Mouse (Mus musculus) MEL (cell line): Measurements from ENCODE around the gene Setd6. TPM values are rescaled to one million over a fixed set of nuclear protein-coding genes. Genes with fewer than 3 reads are reported as not detected.

ENCODE experiments used
- DNase-seq: peaks from one replicate; pipeline ENCODE4 v3.0.0; 2011; ENCODE audit warnings: low read depth, low spot score
- H3K27ac ChIP-seq: 2 replicates; pipeline ENCODE4 v1.5.1; 2012; ENCODE audit warnings: low read depth, mild to moderate bottlenecking, control low read depth, low read length, moderate library complexity; ENCODE audit not compliant: control insufficient read depth
- H3K27me3 ChIP-seq, 2 experiments: fragments of 150-350 bp in 1 of 2; sonication (generic) in 1 of 2; 2 replicates each; pipeline ENCODE4 v1.6.1; 2012; ENCODE audit warnings: low read length in 2 of 2, mild to moderate bottlenecking in 2 of 2, improper control_type of control experiment in 1 of 2, moderate library complexity in 1 of 2; ENCODE audit not compliant: insufficient read depth in 2 of 2, control insufficient read depth in 1 of 2
- H3K36me3 ChIP-seq, 2 experiments: 2 replicates each; pipeline ENCODE4 v1.6.1; 2012 to 2014; ENCODE audit warnings: low read length in 2 of 2, improper control_type of control experiment in 1 of 2, inconsistent platforms in 1 of 2, mild to moderate bottlenecking in 1 of 2; ENCODE audit not compliant: insufficient read depth in 2 of 2, control insufficient read depth in 1 of 2
- H3K4me1 ChIP-seq, 2 experiments: fragments of 150-350 bp in 1 of 2; sonication (generic) in 1 of 2; 2 replicates each; pipeline ENCODE4 v1.6.1; 2012; ENCODE audit warnings: low read length in 2 of 2, improper control_type of control experiment in 1 of 2, mild to moderate bottlenecking in 1 of 2; ENCODE audit not compliant: insufficient read depth in 2 of 2, control insufficient read depth in 1 of 2
- H3K4me3 ChIP-seq, 2 experiments: fragments of 150-350 bp in 1 of 2; sonication (generic) in 1 of 2; 2 replicates each; pipeline ENCODE4 v1.5.1; 2012; ENCODE audit warnings: low read depth in 2 of 2, low read length in 2 of 2, mild to moderate bottlenecking in 2 of 2, moderate library complexity in 2 of 2, control low read depth in 1 of 2, improper control_type of control experiment in 1 of 2; ENCODE audit not compliant: control insufficient read depth in 1 of 2, insufficient read depth in 1 of 2
- H3K79me2 ChIP-seq: 2 replicates; pipeline ENCODE4 v1.6.1; 2012; ENCODE audit warnings: mild to moderate bottlenecking, low read length, moderate library complexity; ENCODE audit not compliant: control insufficient read depth, poor library complexity, insufficient read depth
- H3K9ac ChIP-seq: 2 replicates; pipeline ENCODE4 v1.6.1; 2012; ENCODE audit warnings: low read depth, mild to moderate bottlenecking, control low read depth, low read length, moderate library complexity; ENCODE audit not compliant: control insufficient read depth, poor library complexity, severe bottlenecking
- H3K9me3 ChIP-seq: fragments of 150-350 bp; sonication (generic); replicated peaks from 2 replicates; pipeline ENCODE4 v1.6.1; 2012; ENCODE audit warnings: mild to moderate bottlenecking, low read length, improper control_type of control experiment, moderate library complexity; ENCODE audit not compliant: insufficient read depth
- BHLHE40 ChIP-seq: IDR thresholded peaks from 2 replicates; pipeline ENCODE4 v1.6.1; 2012; ENCODE audit warnings: low read depth, mild to moderate bottlenecking, inconsistent platforms, low read length, improper control_type of control experiment, borderline replicate concordance
- E2F4 ChIP-seq: IDR thresholded peaks from 2 replicates; pipeline ENCODE4 v1.6.1; 2011; ENCODE audit warnings: low read depth, low read length, improper control_type of control experiment, borderline replicate concordance
- ELF1 ChIP-seq: IDR thresholded peaks from 2 replicates; pipeline ENCODE4 v1.6.1; 2014; ENCODE audit warnings: low read depth, mild to moderate bottlenecking, inconsistent platforms, low read length, improper control_type of control experiment, moderate library complexity
- ETS1 ChIP-seq: IDR thresholded peaks from 2 replicates; pipeline ENCODE4 v1.6.1; 2012; ENCODE audit warnings: low read depth, mild to moderate bottlenecking, inconsistent platforms, low read length, improper control_type of control experiment, moderate library complexity
- GATA1 ChIP-seq: IDR thresholded peaks from 2 replicates; pipeline ENCODE4 v1.6.1; 2011; ENCODE audit warnings: low read depth, low read length, improper control_type of control experiment
- MAX ChIP-seq: IDR thresholded peaks from 2 replicates; pipeline ENCODE4 v1.6.1; 2011; ENCODE audit warnings: low read length, improper control_type of control experiment
- MAZ ChIP-seq: IDR thresholded peaks from 2 replicates; pipeline ENCODE4 v1.6.1; 2012; ENCODE audit warnings: low read depth, mild to moderate bottlenecking, inconsistent platforms, low read length, improper control_type of control experiment
- MEF2A ChIP-seq: IDR thresholded peaks from 2 replicates; pipeline ENCODE4 v1.6.1; 2014; ENCODE audit warnings: low read depth, mild to moderate bottlenecking, inconsistent platforms, low read length, improper control_type of control experiment; ENCODE audit not compliant: poor library complexity, insufficient replicate concordance, severe bottlenecking; ENCODE audit errors: extremely low read depth
- MXI1 ChIP-seq: IDR thresholded peaks from 2 replicates; pipeline ENCODE4 v1.6.1; 2011; ENCODE audit warnings: mild to moderate bottlenecking, low read depth, low read length, improper control_type of control experiment
- MYB ChIP-seq: IDR thresholded peaks from 2 replicates; pipeline ENCODE4 v1.6.1; 2011; ENCODE audit warnings: mild to moderate bottlenecking, low read depth, low read length, improper control_type of control experiment
- MYC ChIP-seq: IDR thresholded peaks from 2 replicates; pipeline ENCODE4 v1.6.1; 2011; ENCODE audit warnings: low read depth, mild to moderate bottlenecking, low read length, improper control_type of control experiment, moderate library complexity
- POLR2A ChIP-seq, 2 experiments: IDR thresholded peaks; 2 replicates each; pipeline ENCODE4 v1.6.1; 2011 to 2012; ENCODE audit warnings: low read length in 2 of 2, mild to moderate bottlenecking in 2 of 2, control low read depth in 1 of 2, improper control_type of control experiment in 1 of 2, low read depth in 1 of 2, moderate library complexity in 1 of 2; ENCODE audit not compliant: control insufficient read depth in 1 of 2, insufficient read depth in 1 of 2, poor library complexity in 1 of 2
- POLR2AphosphoS2 ChIP-seq: IDR thresholded peaks from 2 replicates; pipeline ENCODE4 v1.6.1; 2011; ENCODE audit warnings: low read length, improper control_type of control experiment
- POLR2AphosphoS5 ChIP-seq: IDR thresholded peaks from 2 replicates; pipeline ENCODE4 v1.6.1; 2012; ENCODE audit warnings: low read depth, borderline replicate concordance, mild to moderate bottlenecking, inconsistent platforms, low read length, moderate library complexity, mixed read lengths
- RCOR1 ChIP-seq: IDR thresholded peaks from 2 replicates; pipeline ENCODE4 v1.6.1; 2012; ENCODE audit warnings: low read depth, mild to moderate bottlenecking, inconsistent platforms, low read length, improper control_type of control experiment
- SMC3 ChIP-seq: IDR thresholded peaks from 2 replicates; pipeline ENCODE4 v1.6.1; 2011; ENCODE audit warnings: low read depth, low read length, improper control_type of control experiment
- TAL1 ChIP-seq: IDR thresholded peaks from 2 replicates; pipeline ENCODE4 v1.6.1; 2012; ENCODE audit warnings: mild to moderate bottlenecking, inconsistent platforms, low read length, moderate library complexity, mixed read lengths
- TBP ChIP-seq: IDR thresholded peaks from 2 replicates; pipeline ENCODE4 v1.8.0; 2011; ENCODE audit warnings: low read depth, low read length, improper control_type of control experiment
- UBTF ChIP-seq: IDR thresholded peaks from 2 replicates; pipeline ENCODE4 v1.6.1; 2012; ENCODE audit warnings: low read depth, mild to moderate bottlenecking, inconsistent platforms, low read length, improper control_type of control experiment, moderate library complexity, borderline replicate concordance; ENCODE audit not compliant: insufficient read depth
- USF1 ChIP-seq: IDR thresholded peaks from 2 replicates; pipeline ENCODE4 v1.6.1; 2014; ENCODE audit warnings: low read depth, mild to moderate bottlenecking, inconsistent platforms, low read length, improper control_type of control experiment, moderate library complexity
- USF2 ChIP-seq, 2 experiments: IDR thresholded peaks; 2 replicates each; pipeline ENCODE4 v1.6.1; 2011 to 2012; ENCODE audit warnings: improper control_type of control experiment in 2 of 2, low read length in 2 of 2, borderline replicate concordance in 1 of 2, inconsistent platforms in 1 of 2, low read depth in 1 of 2, mild to moderate bottlenecking in 1 of 2; ENCODE audit not compliant: insufficient read depth in 1 of 2
- ZC3H11A ChIP-seq: IDR thresholded peaks from 2 replicates; pipeline ENCODE4 v1.6.1; 2012; ENCODE audit warnings: low read depth, mild to moderate bottlenecking, inconsistent platforms, low read length, improper control_type of control experiment
- ZMIZ1 ChIP-seq: IDR thresholded peaks from 2 replicates; pipeline ENCODE4 v1.6.1; 2012; ENCODE audit warnings: low read depth, mild to moderate bottlenecking, inconsistent platforms, low read length, improper control_type of control experiment, moderate library complexity
- ZNF384 ChIP-seq: IDR thresholded peaks from 2 replicates; pipeline ENCODE4 v1.6.1; 2012; ENCODE audit warnings: low read depth, mild to moderate bottlenecking, inconsistent platforms, low read length, improper control_type of control experiment
- polyA plus RNA-seq, 2 experiments: library from polyadenylated mRNA; stranded (reverse) in 1 of 2; unstranded in 1 of 2; fragments of >175 nt in 1 of 2; fragments of >200 nt in 1 of 2; gene quantifications; 2 replicates each; pipeline versions ENCODE4 v1.2.1 to v1.2.4; 2012; ENCODE audit warnings: low replicate concordance in 2 of 2, low read depth in 1 of 2; ENCODE audit not compliant: insufficient read length in 2 of 2, insufficient read depth in 1 of 2, missing spikeins in 1 of 2
- total RNA-seq: library from RNA; depleted of rRNA; stranded (reverse); fragments of 300-350 nt; gene quantifications from 2 replicates; pipeline ENCODE4 v1.2.3, GENCODE M21; 2012

Setd6 gene
- total and polyA plus RNA-seq, 3 experiments: 37.8 to 78.4 TPM; not detected in 1

DNA sequence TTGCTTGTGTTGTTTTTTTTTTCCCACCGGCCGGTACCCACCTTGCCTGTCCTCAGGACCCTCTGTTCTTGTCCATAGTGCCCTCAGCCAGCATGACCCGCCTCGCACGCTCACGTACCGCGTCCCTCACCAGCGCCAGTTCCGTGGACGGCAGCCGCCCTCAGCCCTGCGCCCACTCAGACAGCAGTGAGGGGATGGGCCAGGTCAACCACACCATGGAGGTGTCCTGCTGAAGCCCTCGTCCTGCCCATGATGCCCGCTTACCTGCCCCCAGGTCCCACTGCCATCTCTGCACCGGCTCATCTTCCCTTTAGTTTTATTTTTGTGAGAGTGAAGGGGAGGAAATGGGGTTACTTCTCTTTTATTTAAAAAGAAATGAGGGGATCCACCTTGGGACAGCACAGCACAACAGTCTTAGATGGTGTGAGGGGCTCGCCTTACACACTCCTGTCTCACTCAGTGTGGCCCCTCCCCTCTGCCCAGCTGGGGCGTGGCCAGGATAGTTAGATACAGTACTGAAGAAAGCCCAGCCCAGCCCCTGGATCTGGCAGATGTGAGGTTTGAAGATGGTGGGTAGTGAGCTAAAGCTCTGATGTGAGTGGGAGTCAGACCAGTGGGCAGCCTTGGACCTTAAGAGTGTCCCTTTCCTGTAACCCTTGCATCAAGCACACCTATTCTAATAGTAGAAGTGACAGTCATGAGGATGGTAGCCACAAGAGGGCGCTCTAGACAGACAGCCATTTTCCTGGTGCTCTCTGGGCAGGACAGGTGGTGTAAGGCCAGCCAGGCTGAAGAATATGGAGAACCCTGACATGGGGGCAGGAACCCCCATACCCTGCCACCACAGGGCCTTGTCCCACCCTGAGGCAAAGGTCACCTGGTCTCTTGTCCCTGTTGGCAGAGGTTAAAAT lies 2.3 kb upstream of the Setd6 start (continued):
- TF ChIP-seq ELF1: peak; percentile 38; the same call in 1 of the 2 replicates
- no peak for TF ChIP-seq MEF2A
- TF ChIP-seq, all 39 proteins: peak for 14

DNA sequence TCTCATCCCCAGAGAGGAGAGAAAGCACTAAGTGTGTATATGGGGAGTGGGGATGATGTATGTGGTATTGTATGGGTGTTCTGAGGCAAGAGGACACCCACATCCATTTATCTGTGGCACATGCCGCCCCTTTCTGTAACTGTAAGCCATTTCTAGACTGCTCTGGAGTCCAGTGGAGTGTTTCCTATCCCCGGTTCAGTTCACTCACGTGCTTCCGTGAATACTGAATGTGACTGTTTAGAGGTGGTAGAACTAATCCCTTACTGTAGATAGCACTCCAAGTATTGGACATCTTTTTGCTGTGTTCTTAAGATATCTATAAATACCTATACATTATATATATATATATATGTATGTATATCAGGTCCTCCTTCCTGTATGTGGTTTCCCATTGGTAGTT lies 1.3 kb upstream of the Setd6 start:
- no peaks in the 10 kb centered on the region for H3K27me3 ChIP-seq
- peak overlapping the region; percentile 24 for H3K9ac ChIP-seq
- H3K79me2 ChIP-seq: peaks cover 18% of the 10 kb centered on the region
- peak overlapping the region; percentile 7 to 77; a peak in 3 of 4 replicates for H3K4me3 ChIP-seq
- TF ChIP-seq USF1 (peak; percentile 37; the same call in 1 of the 2 replicates), MXI1 (peak; percentile 42; the same call in 1 of the 2 replicates), MAX (peak; percentile 38; the same call in 1 of the 2 replicates), MYC (peak; percentile 36; the same call in 1 of the 2 replicates), ELF1 (no peak), POLR2AphosphoS5 (no peak), BHLHE40 (peak; percentile 86)
- peak overlapping the region; percentile 66 for H3K27ac ChIP-seq
- peaks cover 0 to 15% of the 10 kb centered on the region in 2 experiments; a peak in 3 of 4 replicates for H3K36me3 ChIP-seq
- DNase-seq: peak; percentile 55
- peaks cover 6 to 14% of the 10 kb centered on the region in 2 experiments for H3K4me1 ChIP-seq
- no peaks in the 10 kb centered on the region for H3K9me3 ChIP-seq

DNA sequence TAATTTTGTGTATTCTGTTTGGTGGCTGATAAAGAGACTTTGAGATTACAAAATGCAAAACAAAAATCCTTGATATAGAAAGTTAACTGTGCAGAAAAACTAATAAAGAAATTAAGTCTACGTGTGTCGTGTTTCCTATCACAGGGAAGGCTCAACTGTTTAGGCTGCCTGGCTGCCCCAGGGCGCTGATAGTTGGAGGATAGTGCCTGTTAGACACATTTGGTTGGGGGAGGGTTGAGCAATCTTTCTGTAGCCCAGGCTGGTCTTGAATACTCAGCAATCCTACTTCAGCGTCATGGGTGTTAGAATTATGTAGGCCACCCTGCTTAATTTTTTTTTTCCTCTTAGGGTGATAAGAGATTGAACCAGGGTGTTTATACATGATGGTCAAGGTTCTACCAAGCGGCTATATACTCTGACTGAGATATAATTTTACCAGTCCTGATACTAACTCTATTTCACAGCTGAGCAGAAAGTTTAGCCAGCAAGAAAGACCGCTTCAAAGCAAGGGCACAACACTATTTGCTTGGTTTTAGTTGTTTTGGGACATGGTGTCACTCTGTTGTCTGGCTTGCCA lies 756 bp upstream of the Setd6 start:
- H3K27ac ChIP-seq: peak overlapping the region; percentile 79
- H3K4me3 ChIP-seq: peak overlapping the region; percentile 77 to 80
- H3K36me3 ChIP-seq: peaks cover 2 to 15% of the 10 kb centered on the region in 2 experiments; a peak in 3 of 4 replicates
- peak overlapping the region; percentile 70 for H3K9ac ChIP-seq
- H3K79me2 ChIP-seq: peaks cover 18% of the 10 kb centered on the region
- no peaks in the 10 kb centered on the region for H3K9me3 ChIP-seq
- H3K27me3 ChIP-seq: no peaks in the 10 kb centered on the region
- H3K4me1 ChIP-seq: peaks cover 6 to 14% of the 10 kb centered on the region in 2 experiments
- DNase-seq: peak; percentile 78
- TF ChIP-seq USF1 (no peak), E2F4 (no peak), ELF1 (no peak), MYB (0 out of 2 replicates have a peak, but pooled peaks have one; percentile 35), MEF2A (no peak), ZMIZ1 (0 out of 2 replicates have a peak, but pooled peaks have one; percentile 32), POLR2A (IDR thresholded peaks at IDR 0.05; ENCODE audit: control insufficient read depth in 1 of 2, insufficient read depth in 1 of 2, low read depth in 1 of 2, low read length in 2 of 2, poor library complexity in 1 of 2) (no peak), USF2 (IDR thresholded peaks at IDR 0.05; ENCODE audit: borderline replicate concordance in 1 of 2, insufficient read depth in 1 of 2, low read depth in 1 of 2, low read length in 2 of 2) (no peak), GATA1 (peak; percentile 45; the same call in 1 of the 2 replicates), UBTF (no peak), ETS1 (peak; percentile 37; the same call in 1 of the 2 replicates), TAL1 (no peak), ZC3H11A (no peak), POLR2AphosphoS5 (no peak), POLR2AphosphoS2 (no peak), TBP (no peak), RCOR1 (peak; percentile 39), ZNF384 (peak; percentile 72), SMC3 (peak; percentile 6; the same call in 1 of the 2 replicates), MAZ (0 out of 2 replicates have a peak, but pooled peaks have one; percentile 54)
